Comparison of ENCODE assay signal across 13 mouse cellular contexts in genomic region chr8:128549738-128550137, GRCm38 (mm10).
"Had no signal": no experiment of that assay in that cellular context is flagged by ENCODE, and none has a peak within 500 bp of the region (broad histone marks: within the 10 kb centered on the region; RNA-seq: fewer than 3 reads in every experiment).

No protein-coding gene starts in this region.

- ATAC-seq: intestine, postnatal 0 days; lung, postnatal 0 days had no signal

- H3K9ac ChIP-seq: limb, embryonic 13.5 days; liver, embryonic 15.5 days had no signal

- H3K27me3 ChIP-seq: limb, embryonic 13.5 days; liver, embryonic 15.5 days had no signal

- H3K36me3 ChIP-seq: limb, embryonic 13.5 days; liver, embryonic 15.5 days; midbrain, embryonic 10.5 days had no signal

- H3K9me3 ChIP-seq: limb, embryonic 13.5 days; liver, embryonic 15.5 days; midbrain, embryonic 10.5 days had no signal

- H3K4me3 ChIP-seq: limb, embryonic 13.5 days; liver, embryonic 15.5 days; midbrain, embryonic 10.5 days had no signal

- H3K27ac ChIP-seq: limb, embryonic 13.5 days; liver, embryonic 15.5 days; midbrain, embryonic 10.5 days; stomach, postnatal 0 days had no signal

- DNase-seq: kidney, adult 8-10 months; kidney, postnatal 25 days; layer of hippocampus, adult 9-11 months; left cerebral cortex, postnatal 4 days; lung, adult 2 months; lung, postnatal 36 days had no signal

- H3K4me2 ChIP-seq: limb, embryonic 13.5 days; liver, embryonic 11.5 days; liver, embryonic 15.5 days had no signal

- H3K4me1 ChIP-seq: liver, embryonic 15.5 days; midbrain, embryonic 10.5 days had no signal
